Mouse (Mus musculus): Measurements from ENCODE around the gene Hist1h4k. TPM values are rescaled to one million over a fixed set of nuclear protein-coding genes. Genes with fewer than 3 reads are reported as not detected.

The Hist1h4k gene
- total RNA-seq, 2 experiments from 2014 or later: 316 to 377 TPM

- no peak for TF ChIP-seq CTCF (IDR thresholded peaks at IDR 0.05)
- Histone ChIP-seq H3K27ac (peak overlapping the region; percentile 72), H3K4me3 (peak overlapping the region; percentile 33)
- intact Hi-C loops (cut with DNase I): loop anchor here (5.0 to 10.0 kb wide), 3 partner anchors 1590 to 1967 kb away; partner anchors contain the start of genes Hist1h2ac, Hist1h2bc and Hist1h4d
- no peak for DNase-seq (ENCODE audit: extremely low spot score in 1 of 2, low spot score in 2 of 2)
Measured at GRCm38 (mm10) chr13:21715131-21715863, 35.0 kb downstream of the Hist1h4k start.

- peak; percentile 52 to 64 for DNase-seq (ENCODE audit: extremely low spot score in 1 of 2, low spot score in 2 of 2)
- intact Hi-C loops (cut with DNase I): loop anchor here (5.0 to 10.0 kb wide), 9 partner anchors 228 to 1968 kb away; partner anchors contain the start of genes Hist1h2ac, Hist1h2af, Hist1h2bc and Hist1h4d
Measured at GRCm38 (mm10) chr13:21714725-21715124, 35.6 kb downstream of the Hist1h4k start.

GRCm38 (mm10) chr13:21711698-21712097, 38.6 kb downstream of the Hist1h4k start:
- no peak for TF ChIP-seq CTCF (IDR thresholded peaks at IDR 0.05)
- intact Hi-C loops (cut with DNase I): loop anchor here (2.0 to 10.0 kb wide), 10 partner anchors 39 to 1909 kb away; partner anchors contain the start of genes Hist1h2af, Hist1h2be, Hist1h4h and Hist1h4k
- DNase-seq (ENCODE audit: extremely low spot score in 1 of 2, low spot score in 2 of 2): no peak
- Histone ChIP-seq H3K27ac (no peak overlapping the region), H3K4me3 (peak overlapping the region; percentile 96)

More at GRCm38 (mm10) chr13:21714725-21715124, 35.6 kb downstream of the Hist1h4k start:
- peak overlapping the region; percentile 33 for H3K4me3 ChIP-seq
- TF ChIP-seq CTCF (IDR thresholded peaks at IDR 0.05): peak; percentile 97
- no peak overlapping the region for H3K27ac ChIP-seq

GRCm38 (mm10) chr13:21710821-21711525, 39.3 kb downstream of the Hist1h4k start:
- intact Hi-C loops (cut with DNase I): loop anchor here (1.0 to 10.0 kb wide), 11 partner anchors 40 to 1910 kb away; partner anchors contain the start of genes Hist1h2af, Hist1h2be, Hist1h4h and Hist1h4k
- TF ChIP-seq CTCF (IDR thresholded peaks at IDR 0.05): no peak
- peak overlapping the region; percentile 13; the same call in 1 of the 2 replicates for H3K27ac ChIP-seq

GRCm38 (mm10) chr13:21710031-21710711, 40.1 kb downstream of the Hist1h4k start:
- H3K27ac ChIP-seq: peak overlapping the region; percentile 74
- DNase-seq (ENCODE audit: extremely low spot score in 1 of 2, low spot score in 2 of 2): peak; percentile 87 to 90
- peak; percentile 91 for TF ChIP-seq CTCF (IDR thresholded peaks at IDR 0.05)
- peak overlapping the region; percentile 96 for H3K4me3 ChIP-seq
- intact Hi-C loops (cut with DNase I): loop anchor here (1.0 to 10.0 kb wide), 11 partner anchors 41 to 1911 kb away; partner anchors contain the start of genes Hist1h2af, Hist1h2be, Hist1h4h and Hist1h4k

More at GRCm38 (mm10) chr13:21710821-21711525, 39.3 kb downstream of the Hist1h4k start:
- peak; percentile 81 for DNase-seq (ENCODE audit: extremely low spot score in 1 of 2, low spot score in 2 of 2)
- H3K4me3 ChIP-seq: peak overlapping the region; percentile 96

- intact Hi-C loops (cut with DNase I): no loop called here
Measured at GRCm38 (mm10) chr13:21706669-21707068, 43.6 kb downstream of the Hist1h4k start.

More at GRCm38 (mm10) chr13:21706669-21707068, 43.6 kb downstream of the Hist1h4k start:
- DNase-seq (ENCODE audit: extremely low spot score in 1 of 2, low spot score in 2 of 2): no peak
- Histone ChIP-seq H3K27ac (no peak overlapping the region), H3K4me3 (no peak overlapping the region)
- TF ChIP-seq CTCF (IDR thresholded peaks at IDR 0.05): no peak

Small RNA genes lying within 50 kb of the gene (microRNA-seq; reads per million reads assigned to microRNA genes)
- gene Gm44346: 0 reads per million in 2 experiments
- 0 reads per million in 2 experiments for gene Gm44357
- 0 reads per million in 2 experiments for gene Gm44367
- 0 reads per million in 2 experiments for gene Gm44454

Other genes with a start within 250 kb of the Hist1h4k start
- 10 to 100 TPM; 51.7 to 53.8 TPM for gene Gm11273, start 249.1 kb downstream of the Hist1h4k start, total RNA-seq (2021)
- gene Zkscan8, start 219.4 kb downstream of the Hist1h4k start, total RNA-seq (2021): 10 to 100 TPM; 14.4 to 19.0 TPM
- not detected for gene Olfr1366, start 207.7 kb downstream of the Hist1h4k start, total RNA-seq (2021)
- gene Olfr1535, start 190.6 kb downstream of the Hist1h4k start, total RNA-seq (2021): not detected
- not detected for gene Olfr1364, start 168.7 kb downstream of the Hist1h4k start, total RNA-seq (2021)
- not detected for gene Olfr1362, start 136.5 kb downstream of the Hist1h4k start, total RNA-seq (2021)
- not detected for gene Olfr11, start 108.0 kb downstream of the Hist1h4k start, total RNA-seq (2021)
- not detected for gene Olfr1361, start 87.1 kb downstream of the Hist1h4k start, total RNA-seq (2021)
- gene Olfr1360, start 73.1 kb downstream of the Hist1h4k start, total RNA-seq (2021): not detected
- not detected for gene Olfr1359, start 52.4 kb downstream of the Hist1h4k start, total RNA-seq (2021)
- 10 to 100 TPM; 23.7 to 28.5 TPM for gene Hist1h2bl, start 34.4 kb downstream of the Hist1h4k start, total RNA-seq (2021)
- 10 to 100 TPM; 25.4 to 32.6 TPM for gene Hist1h2ai, start 34.1 kb downstream of the Hist1h4k start, total RNA-seq (2021)
- 10 to 100 TPM; 54.6 to 74.2 TPM for gene Hist1h3h, start 32.8 kb downstream of the Hist1h4k start, total RNA-seq (2021)
- 1 to 10 TPM; 4.8 to 5.4 TPM for gene Hist1h2bm, start 28.5 kb downstream of the Hist1h4k start, total RNA-seq (2021)
- gene Hist1h4j, start 15.4 kb downstream of the Hist1h4k start, total RNA-seq (2021): 10 to 100 TPM; 13.9 to 19.4 TPM
- 10 to 100 TPM; 13.2 to 13.5 TPM for gene Hist1h2ak, start 3.3 kb upstream of the Hist1h4k start, total RNA-seq (2021)
- gene Hist1h2bn, start 3.6 kb upstream of the Hist1h4k start, total RNA-seq (2021): 1 to 10 TPM; 8.3 TPM
- 1 to 10 TPM; 6.7 to 8.3 TPM for gene Hist1h1b, start 30.1 kb upstream of the Hist1h4k start, total RNA-seq (2021)
- 10 to 100 TPM; 49.9 to 62.3 TPM for gene Hist1h3i, start 32.9 kb upstream of the Hist1h4k start, total RNA-seq (2021)
- gene Hist1h2an, start 36.7 kb upstream of the Hist1h4k start, total RNA-seq (2021): 1 to 10 TPM in 1 of 2 experiments, not detected in 1; 2.7 TPM
- gene Hist1h2bp, start 37.0 kb upstream of the Hist1h4k start, total RNA-seq (2021): 1 to 10 TPM; 1.3 to 5.5 TPM
- gene Hist1h2bq, start 59.7 kb upstream of the Hist1h4k start, total RNA-seq (2021): 10 to 100 TPM; 27.3 to 38.5 TPM
- gene Hist1h2ao, start 60.0 kb upstream of the Hist1h4k start, total RNA-seq (2021): 10 to 100 TPM; 11.2 to 25.1 TPM
- gene Hist1h4m, start 61.2 kb upstream of the Hist1h4k start, total RNA-seq (2021): 100 to 1,000 TPM; 200 to 276 TPM
- 10 to 100 TPM; 18.7 to 21.6 TPM for gene Hist1h4n, start 81.7 kb upstream of the Hist1h4k start, total RNA-seq (2021)
- gene Hist1h2ap, start 83.0 kb upstream of the Hist1h4k start, total RNA-seq (2021): 10 to 100 TPM; 11.2 to 16.1 TPM
- gene Hist1h2br, start 83.2 kb upstream of the Hist1h4k start, total RNA-seq (2021): 10 to 100 TPM; 27.0 to 39.1 TPM
- 1 to 10 TPM; 3.8 to 3.9 TPM for gene Zfp184, start 194.6 kb upstream of the Hist1h4k start, total RNA-seq (2021)
- not detected for gene Pom121l2, start 230.7 kb upstream of the Hist1h4k start, total RNA-seq (2021)

Measured in left cerebral cortex, adult 2 months (tissue).